Mouse (Mus musculus) adipocyte (in vitro differentiated cells): ENCODE data around the gene Eya2.
A peak's percentile ranks its signal among the peaks of the same experiment; 100 is the strongest.

ENCODE experiments used
- DNase-seq: peaks from one replicate; pipeline ENCODE4 v3.0.0-alpha.2; 2016; ENCODE audit warnings: low spot score

Eya2 gene

GRCm38 (mm10) chr2:165651031-165651430 lies 56.2 kb downstream of the Eya2 start:
- DNase-seq, result no peak

DNA sequence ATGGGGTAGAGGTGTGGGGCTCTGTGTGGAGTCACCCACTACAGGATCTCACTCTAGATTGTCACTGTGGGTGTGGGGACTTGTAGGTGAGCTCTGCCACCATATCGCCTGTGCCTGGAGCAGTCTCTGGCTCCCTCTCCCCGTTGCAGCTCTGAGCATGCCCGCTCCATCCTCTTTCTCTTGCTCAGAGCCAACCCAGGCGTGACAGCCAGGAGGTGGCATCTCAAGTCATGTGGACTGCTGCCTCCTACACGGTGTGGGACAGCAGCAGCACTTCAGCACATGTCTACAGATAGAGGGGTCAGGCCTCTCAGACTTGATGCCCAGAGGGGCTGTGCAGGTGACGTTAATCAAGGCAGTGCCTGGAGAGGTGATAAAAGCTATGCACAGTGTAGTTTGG lies 57.4 kb downstream of the Eya2 start:
- DNase-seq, result no peak

DNA sequence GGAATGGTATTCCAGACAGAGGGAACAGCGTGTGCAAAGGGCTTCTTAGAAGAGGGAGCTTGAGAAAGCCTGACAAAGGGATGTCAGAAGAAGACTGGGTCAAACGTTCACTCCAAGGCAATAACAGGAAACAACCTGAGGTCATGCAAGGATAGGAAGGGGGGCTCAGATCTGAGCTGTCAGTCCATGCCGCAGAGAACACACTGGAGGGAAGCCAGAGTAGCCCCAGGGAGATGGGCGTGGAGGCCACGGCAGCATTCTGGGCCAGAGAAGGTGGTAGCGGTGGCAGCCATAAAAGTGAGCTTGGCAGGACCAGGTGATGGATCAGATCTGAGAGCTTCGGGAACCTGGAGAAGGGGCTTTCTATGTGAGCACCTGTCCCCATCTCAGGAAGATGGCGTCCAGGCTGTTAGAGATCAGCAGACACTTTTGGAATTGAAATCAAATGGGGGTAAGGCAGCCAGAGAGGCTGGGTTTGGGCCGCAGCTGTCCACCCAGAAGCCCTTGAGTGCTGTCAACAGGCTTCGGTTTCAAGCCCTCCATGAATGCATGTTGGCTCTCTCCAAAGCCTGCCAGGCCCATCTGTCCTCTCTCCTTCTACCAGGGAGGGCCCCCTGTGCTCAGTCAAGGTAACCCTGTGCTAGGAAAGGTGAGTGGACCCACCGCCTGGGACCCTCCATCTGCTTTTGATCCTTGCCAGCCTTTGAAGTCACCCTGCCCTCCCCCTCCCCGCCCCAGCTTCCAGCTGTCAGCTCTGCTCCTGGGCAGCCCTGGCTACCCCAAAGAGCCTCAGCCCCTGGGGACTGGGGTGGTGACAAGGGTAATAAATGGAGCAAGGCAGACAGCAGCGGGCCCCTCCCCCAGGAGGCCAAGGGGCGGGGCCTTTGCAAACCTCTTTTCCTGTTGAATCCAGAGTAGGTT lies 58.4 kb downstream of the Eya2 start:
- peak; percentile 29 for DNase-seq

- DNase-seq, result no peak
Measured at GRCm38 (mm10) chr2:165654151-165654550, 59.3 kb downstream of the Eya2 start.

GRCm38 (mm10) chr2:165654696-165655491 lies 60.1 kb downstream of the Eya2 start:
- DNase-seq, result no peak

- DNase-seq, result no peak
Measured at GRCm38 (mm10) chr2:165656541-165656940, 61.7 kb downstream of the Eya2 start.

- DNase-seq, result no peak
Measured at GRCm38 (mm10) chr2:165656956-165657355, 62.1 kb downstream of the Eya2 start.

- no peak for DNase-seq
Measured at GRCm38 (mm10) chr2:165659552-165659951, 64.7 kb downstream of the Eya2 start.

- no peak for DNase-seq
Measured at GRCm38 (mm10) chr2:165663266-165663665, 68.4 kb downstream of the Eya2 start.

- no peak for DNase-seq
Measured at GRCm38 (mm10) chr2:165664648-165665047, 69.8 kb downstream of the Eya2 start.

GRCm38 (mm10) chr2:165665176-165665575 lies 70.3 kb downstream of the Eya2 start:
- no peak for DNase-seq

DNA sequence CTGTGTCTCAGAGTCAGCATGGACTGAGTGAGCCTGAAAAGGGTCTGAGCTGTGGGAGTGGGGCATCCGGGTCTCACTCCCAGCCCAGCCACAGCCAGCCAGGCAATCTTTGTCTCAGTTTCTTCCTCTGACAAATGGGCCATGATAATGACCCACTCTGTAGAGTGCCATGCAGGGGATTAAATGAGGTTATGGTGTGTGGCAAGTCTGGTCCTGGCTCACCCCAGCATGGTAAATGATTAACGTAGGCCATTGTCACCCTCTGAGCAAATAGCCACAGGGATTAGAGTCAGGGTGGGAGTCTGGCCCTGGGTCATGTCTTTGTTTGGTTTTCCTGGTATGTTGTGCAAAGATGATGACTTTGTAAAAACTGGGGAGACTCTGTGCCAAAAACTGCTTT lies 72.3 kb downstream of the Eya2 start:
- DNase-seq, result no peak

- DNase-seq, result no peak
Measured at GRCm38 (mm10) chr2:165682719-165683118, 87.9 kb downstream of the Eya2 start.

- DNase-seq, result no peak
Measured at GRCm38 (mm10) chr2:165687516-165687915, 92.7 kb downstream of the Eya2 start.

DNA sequence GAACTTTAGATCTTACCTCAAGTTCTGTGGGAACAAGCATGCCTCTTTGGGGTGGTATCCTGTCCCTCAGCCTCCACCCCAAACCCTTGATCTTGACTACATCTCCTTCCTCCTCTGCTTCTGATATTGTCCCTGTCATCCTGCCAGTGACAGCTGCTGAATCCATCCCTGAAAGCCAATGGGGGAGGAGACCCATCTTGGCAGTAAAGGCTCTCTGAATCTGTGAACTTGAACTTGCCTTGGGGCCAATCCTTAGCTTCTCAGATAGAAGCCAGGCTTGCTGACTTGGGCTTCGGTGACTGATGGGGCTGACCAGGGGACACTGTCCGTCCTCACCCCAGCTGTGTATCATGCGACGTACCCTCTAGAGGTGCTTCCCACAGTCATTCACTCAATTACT lies 94.1 kb downstream of the Eya2 start:
- no peak for DNase-seq

GRCm38 (mm10) chr2:165691016-165691415 lies 96.2 kb downstream of the Eya2 start:
- DNase-seq, result no peak

DNA sequence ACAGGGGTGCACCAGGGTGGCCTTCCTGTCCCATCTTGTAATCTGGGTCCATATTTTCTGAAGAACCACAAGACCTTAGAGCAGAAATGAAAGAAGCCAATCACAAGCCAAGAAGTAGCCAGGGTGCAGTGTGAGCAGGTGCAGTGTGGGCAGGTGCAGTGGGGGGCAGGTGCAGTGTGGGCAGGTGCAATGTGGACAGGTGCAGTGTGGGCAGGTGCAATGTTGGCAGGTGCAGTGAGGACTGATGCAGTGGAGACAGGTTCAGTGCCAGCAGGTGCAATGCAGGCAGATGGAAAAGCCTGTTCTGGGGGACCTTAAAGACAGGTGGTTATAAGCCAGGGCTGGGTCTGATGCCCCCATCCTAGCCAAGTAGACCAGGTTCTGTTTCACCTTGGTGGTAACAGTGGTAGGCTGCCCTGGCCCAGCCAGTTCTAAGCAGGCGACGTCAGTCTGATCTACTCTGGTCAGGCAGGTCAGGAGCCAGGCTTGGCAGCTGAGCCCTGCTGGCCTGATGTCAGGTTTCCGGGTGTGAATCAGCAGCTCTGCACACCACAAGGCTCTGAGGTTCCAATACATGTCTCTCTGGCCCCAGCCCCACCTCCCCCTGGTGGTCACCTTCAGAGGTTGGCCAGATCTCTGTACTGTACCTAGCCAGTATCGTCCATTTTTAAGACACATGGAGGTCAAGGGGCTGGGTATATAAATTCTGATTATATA lies 98.3 kb downstream of the Eya2 start:
- DNase-seq, result peak; percentile 14

- no peak for DNase-seq
Measured at GRCm38 (mm10) chr2:165694767-165695166, 99.9 kb downstream of the Eya2 start.

DNA sequence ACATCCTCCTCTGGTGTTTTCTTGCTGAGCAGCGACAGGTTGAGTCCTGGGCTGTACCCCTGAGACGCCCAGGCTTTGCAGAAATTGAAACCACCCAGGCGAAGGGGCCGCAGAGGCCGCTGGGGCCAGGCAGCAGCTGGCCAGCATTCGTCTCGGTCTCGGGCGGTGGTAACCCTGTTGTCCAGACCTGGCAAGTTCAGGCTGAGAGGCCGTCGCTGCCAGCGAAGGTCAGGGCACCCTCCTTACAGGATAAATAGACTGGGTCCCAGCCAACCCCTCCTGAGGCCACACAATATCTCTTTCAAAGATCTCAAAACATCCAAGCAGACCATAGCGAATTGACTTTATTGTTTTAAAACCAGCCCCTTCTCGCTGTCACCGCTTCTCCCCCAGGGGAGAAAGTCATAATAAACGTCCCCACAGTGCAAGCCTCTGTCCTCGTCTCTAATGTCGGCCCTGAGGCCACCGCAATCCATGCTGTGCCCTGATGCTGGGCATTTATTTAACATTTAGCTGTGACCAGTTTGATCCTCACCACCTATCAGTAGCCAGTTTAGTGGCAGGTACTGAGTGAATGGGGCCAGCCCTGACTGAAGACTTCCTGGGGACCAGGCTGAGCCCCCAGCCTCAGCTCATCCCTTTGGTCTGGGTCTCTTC lies 105.5 kb downstream of the Eya2 start:
- DNase-seq, result no peak

- DNase-seq, result no peak
Measured at GRCm38 (mm10) chr2:165703033-165703805, 108.4 kb downstream of the Eya2 start.

- no peak for DNase-seq
Measured at GRCm38 (mm10) chr2:165708266-165708665, 113.4 kb downstream of the Eya2 start.
